ENCODE assay signal across 1 mouse cellular context in the genomic region with DNA sequence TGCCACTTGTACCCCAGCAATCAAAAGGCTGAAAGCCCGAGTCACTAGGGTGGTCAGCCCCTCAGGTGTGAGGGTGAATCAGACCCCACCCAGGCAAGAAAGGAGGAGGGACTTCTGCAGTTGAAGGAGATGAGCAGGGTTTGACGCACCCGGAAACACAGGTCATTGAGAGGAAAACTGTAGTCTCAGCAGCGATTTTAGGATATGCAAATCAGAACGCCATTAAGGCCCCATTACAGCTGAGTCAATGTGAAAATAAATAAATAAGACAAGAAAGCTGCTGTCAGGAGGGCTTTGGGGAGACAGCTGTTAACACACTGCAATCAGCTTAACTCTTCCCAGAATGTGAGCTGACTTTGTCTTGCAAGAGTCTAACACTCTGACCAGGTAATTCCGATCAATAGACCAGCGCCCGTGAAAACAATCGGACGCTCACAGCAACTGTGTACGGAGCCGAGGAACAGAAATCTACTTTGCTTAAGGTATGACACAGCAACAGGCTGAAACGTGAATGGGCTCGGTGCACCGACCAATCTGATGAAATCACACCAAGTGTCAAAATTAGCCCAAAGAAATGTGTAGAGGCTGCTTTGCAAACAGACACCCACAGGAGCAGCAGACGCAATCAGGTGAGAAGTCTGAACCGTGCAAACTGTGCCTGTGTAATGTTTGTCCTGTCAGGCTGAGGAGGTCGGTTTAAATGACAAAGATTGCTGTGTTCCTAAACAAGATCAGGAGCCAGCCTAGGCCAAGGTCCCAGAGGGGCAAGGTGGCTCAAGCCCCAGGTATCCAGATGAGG.
TF ChIP-seq lines count a peak whose summit lies in the region.

No protein-coding gene starts in this region.

TF ChIP-seq in CH12.LX, 34 proteins besides CTCF, POLR2A, EP300 and RAD21 (continued from another document):
- TF ChIP-seq BHLHE40 (IDR thresholded peaks at IDR 0.05; ENCODE audit: low read depth, low read length) (peak; percentile 32; the same call in 1 of the 2 replicates), ZC3H11A (IDR thresholded peaks at IDR 0.05; ENCODE audit: low read depth, low read length) (no peak), KAT2A (IDR thresholded peaks at IDR 0.05; ENCODE audit: insufficient replicate concordance, low read length) (no peak), MEF2A (IDR thresholded peaks at IDR 0.05; ENCODE audit: borderline replicate concordance, low read depth, low read length) (peak; percentile 35; the same call in 1 of the 2 replicates), SMC3 (IDR thresholded peaks at IDR 0.05; ENCODE audit: low read depth, low read length) (no peak), ZMIZ1 (IDR thresholded peaks at IDR 0.05; ENCODE audit: low read depth, low read length) (no peak), MXI1 (IDR thresholded peaks at IDR 0.05; ENCODE audit: low read depth, low read length) (peak; percentile 39; the same call in 1 of the 2 replicates), ELF1 (IDR thresholded peaks at IDR 0.05; ENCODE audit: low read depth, low read length) (peak; percentile 68), ZKSCAN1 (IDR thresholded peaks at IDR 0.05; ENCODE audit: borderline replicate concordance, low read depth, low read length) (no peak), ZNF384 (IDR thresholded peaks at IDR 0.05; ENCODE audit: low read depth, low read length) (no peak), USF2 (conservative IDR thresholded peaks at IDR 0.05; ENCODE audit: low read depth, low read length) (no peak), ETS1 (conservative IDR thresholded peaks at IDR 0.05; ENCODE audit: low read depth, low read length) (peak; percentile 65), PAX5 (IDR thresholded peaks at IDR 0.05; ENCODE audit: low read length) (no peak), E2F4 (IDR thresholded peaks at IDR 0.05; ENCODE audit: insufficient replicate concordance, low read depth, low read length) (no peak), CHD1 (IDR thresholded peaks at IDR 0.05; ENCODE audit: low read depth, low read length) (peak; percentile 76; the same call in 1 of the 2 replicates), CHD2 (IDR thresholded peaks at IDR 0.05; ENCODE audit: low read length) (no peak), SIN3A (IDR thresholded peaks at IDR 0.05; ENCODE audit: low read length) (peak; percentile 57; the same call in 1 of the 2 replicates), NRF1 (IDR thresholded peaks at IDR 0.05; ENCODE audit: low read depth, low read length) (no peak), JUN (IDR thresholded peaks at IDR 0.05; ENCODE audit: insufficient read depth, low read depth, low read length) (0 out of 2 replicates have a peak, but pooled peaks have one; percentile 28), TCF12 (IDR thresholded peaks at IDR 0.05; ENCODE audit: low read depth, low read length) (no peak), POLR2AphosphoS2 (IDR thresholded peaks at IDR 0.05; ENCODE audit: low read depth, low read length) (no peak)
